Mouse (Mus musculus) heart, embryonic 16.5 days (tissue): ENCODE results near the gene Mttp. TPM values are rescaled to one million over a fixed set of nuclear protein-coding genes. Genes with fewer than 3 reads are reported as not detected.
A peak's percentile ranks its signal among the peaks of the same experiment; 100 is the strongest.

Source experiments
- ATAC-seq: fragments of 200-750 bp; cut with Nextera tagmentation; replicated peaks from 2 replicates; pipeline ENCODE4 v1.8.0; 2017; ENCODE audit warnings: moderate number of reproducible peaks; ENCODE audit not compliant: insufficient read depth, low FRiP score; ENCODE audit errors: extremely low read depth
- H3K27ac ChIP-seq: fragments of 300-500 bp; sonication (generic); 2 replicates; pipeline ENCODE4 v1.5.1; 2014; ENCODE audit warnings: mild to moderate bottlenecking, low read length, control low read depth, moderate library complexity
- H3K27me3 ChIP-seq: fragments of 300-500 bp; sonication (generic); 2 replicates; pipeline ENCODE4 v1.6.1; 2014; ENCODE audit warnings: low read length, mixed read lengths; ENCODE audit not compliant: control insufficient read depth, insufficient read depth
- H3K36me3 ChIP-seq: fragments of 300-500 bp; sonication (generic); 2 replicates; pipeline ENCODE4 v1.6.1; 2014; ENCODE audit not compliant: control insufficient read depth, insufficient read depth
- H3K4me1 ChIP-seq: fragments of 300-500 bp; sonication (generic); 2 replicates; pipeline ENCODE4 v1.6.1; 2014; ENCODE audit warnings: low read length, mixed read lengths; ENCODE audit not compliant: control insufficient read depth, insufficient read depth
- H3K4me2 ChIP-seq: fragments of 300-500 bp; sonication (generic); 2 replicates; pipeline ENCODE4 v1.6.1; 2014; ENCODE audit warnings: low read depth, mild to moderate bottlenecking, control low read depth, low read length
- H3K4me3 ChIP-seq: fragments of 300-500 bp; sonication (generic); 2 replicates; pipeline ENCODE4 v1.5.1; 2014; ENCODE audit warnings: mild to moderate bottlenecking, control low read depth, low read length
- H3K9ac ChIP-seq: fragments of 300-500 bp; sonication (generic); 2 replicates; pipeline ENCODE4 v1.6.1; 2014; ENCODE audit warnings: low read length, control low read depth
- H3K9me3 ChIP-seq: fragments of 300-500 bp; sonication (generic); replicated peaks from 2 replicates; pipeline ENCODE4 v1.6.1; 2016; ENCODE audit warnings: low read length; ENCODE audit not compliant: control insufficient read depth
- WGBS: fragments of 180-500 bp; shearing (Covaris S2); extraction: QIAGEN DNeasy Blood & Tissue Kit; methylation state at CpG from one replicate; pipeline ENCODE4 v1.1.7; 2014; 5-methylcytosine and 5-hydroxymethylcytosine counted together
- polyA plus RNA-seq: library from polyadenylated mRNA; unstranded; fragments of >200 nt; fragmentation: Nextera tagmentation; extraction: Ambion mirVana; gene quantifications from 2 replicates; pipeline ENCODE4 v1.2.1, GENCODE M21; 2015

The Mttp gene
- polyA plus RNA-seq, 1 experiment from 2014 or later, result 7.9 TPM

- Histone ChIP-seq H3K27me3 (no peaks in the 10 kb centered on the region), H3K9ac (peak within 1 kb of the TSS; percentile 86), H3K36me3 (no peaks in the 10 kb centered on the region), H3K4me2 (peak within 1 kb of the TSS; percentile 71), H3K9me3 (no peaks in the 10 kb centered on the region), H3K4me3 (peak within 1 kb of the TSS; percentile 54), H3K4me1 (peaks cover 22% of the 10 kb centered on the region), H3K27ac (peak within 1 kb of the TSS; percentile 98)
- ATAC-seq, result no peak
- 86% methylated on average over 12 of the region's 12 CpGs for WGBS
These were observed 77.5 kb downstream of the Mttp start, which contains the start of gene Gm5105 for GRCm38 (mm10) chr3:138067288-138067687. TSS of gene Gm5105 (minus strand) at chr3:138067388.

GRCm38 (mm10) chr3:138066348-138066856, 78.4 kb downstream of the Mttp start:
- H3K36me3 ChIP-seq, result no peaks in the 10 kb centered on the region
- H3K27me3 ChIP-seq, result no peaks in the 10 kb centered on the region
- H3K4me1 ChIP-seq, result peaks cover 22% of the 10 kb centered on the region
- H3K9ac ChIP-seq, result peak overlapping the region; percentile 86
- peak overlapping the region; percentile 54 for H3K4me3 ChIP-seq
- no peak; the same call in 1 of the 2 replicates for ATAC-seq
- H3K4me2 ChIP-seq, result peak overlapping the region; percentile 71
- no peaks in the 10 kb centered on the region for H3K9me3 ChIP-seq
- H3K27ac ChIP-seq, result peak overlapping the region; percentile 98
- WGBS, result 61% methylated on average over 20 of the region's 20 CpGs

GRCm38 (mm10) chr3:138065930-138066329, 78.8 kb downstream of the Mttp start:
- no peak for ATAC-seq
- no peaks in the 10 kb centered on the region for H3K9me3 ChIP-seq
- H3K36me3 ChIP-seq, result no peaks in the 10 kb centered on the region
- H3K9ac ChIP-seq, result peak overlapping the region; percentile 86
- peak overlapping the region; percentile 71 for H3K4me2 ChIP-seq
- WGBS, result 62% methylated on average over 16 of the region's 16 CpGs
- no peaks in the 10 kb centered on the region for H3K27me3 ChIP-seq
- peaks cover 22% of the 10 kb centered on the region for H3K4me1 ChIP-seq
- H3K4me3 ChIP-seq, result peak overlapping the region; percentile 54
- peak overlapping the region; percentile 98 for H3K27ac ChIP-seq

GRCm38 (mm10) chr3:138064732-138065645, 79.8 kb downstream of the Mttp start, which contains the start of gene 1110002E22Rik:
TSS of gene 1110002E22Rik (plus strand) at chr3:138065052.
- Histone ChIP-seq H3K9ac (peak within 1 kb of the TSS; percentile 86), H3K4me3 (peak within 1 kb of the TSS; percentile 54), H3K4me1 (peaks cover 26% of the 10 kb centered on the region), H3K27ac (peak within 1 kb of the TSS; percentile 98), H3K9me3 (no peaks in the 10 kb centered on the region), H3K36me3 (no peaks in the 10 kb centered on the region), H3K27me3 (no peaks in the 10 kb centered on the region), H3K4me2 (peak within 1 kb of the TSS; percentile 71)
- peak; percentile 11 for ATAC-seq
- 41% methylated on average over 33 of the region's 33 CpGs for WGBS

GRCm38 (mm10) chr3:138063731-138064329, 80.9 kb downstream of the Mttp start:
- H3K9me3 ChIP-seq, result no peaks in the 10 kb centered on the region
- no peak overlapping the region for H3K4me3 ChIP-seq
- H3K9ac ChIP-seq, result peak overlapping the region; percentile 86
- H3K27me3 ChIP-seq, result no peaks in the 10 kb centered on the region
- H3K4me2 ChIP-seq, result peak overlapping the region; percentile 40
- H3K27ac ChIP-seq, result peak overlapping the region; percentile 92
- 31% methylated on average over 14 of the region's 14 CpGs for WGBS
- ATAC-seq, result peak; percentile 60
- no peaks in the 10 kb centered on the region for H3K36me3 ChIP-seq
- peaks cover 31% of the 10 kb centered on the region for H3K4me1 ChIP-seq

- no peak for ATAC-seq
- Histone ChIP-seq H3K4me1 (peaks cover 31% of the 10 kb centered on the region), H3K27me3 (no peaks in the 10 kb centered on the region), H3K27ac (peak overlapping the region; percentile 92), H3K36me3 (no peaks in the 10 kb centered on the region), H3K9ac (no peak overlapping the region), H3K4me2 (no peak overlapping the region), H3K4me3 (no peak overlapping the region), H3K9me3 (no peaks in the 10 kb centered on the region)
- WGBS, result 68% methylated on average over 4 of the region's 4 CpGs
These were observed 82.1 kb downstream of the Mttp start for GRCm38 (mm10) chr3:138062673-138063072.

GRCm38 (mm10) chr3:138061205-138061911, 83.4 kb downstream of the Mttp start:
- no peaks in the 10 kb centered on the region for H3K27me3 ChIP-seq
- no peaks in the 10 kb centered on the region for H3K36me3 ChIP-seq
- no peaks in the 10 kb centered on the region for H3K9me3 ChIP-seq
- 72% methylated on average over 9 of the region's 9 CpGs for WGBS
- no peak overlapping the region for H3K4me2 ChIP-seq
- H3K4me3 ChIP-seq, result no peak overlapping the region
- H3K4me1 ChIP-seq, result peaks cover 38% of the 10 kb centered on the region
- H3K27ac ChIP-seq, result no peak overlapping the region
- ATAC-seq, result no peak
- no peak overlapping the region for H3K9ac ChIP-seq

- Histone ChIP-seq H3K4me2 (no peak overlapping the region), H3K27ac (peak overlapping the region; percentile 76), H3K27me3 (no peaks in the 10 kb centered on the region), H3K9me3 (no peaks in the 10 kb centered on the region), H3K4me1 (peaks cover 38% of the 10 kb centered on the region), H3K9ac (no peak overlapping the region), H3K36me3 (no peaks in the 10 kb centered on the region), H3K4me3 (no peak overlapping the region)
- peak; percentile 47; the same call in 1 of the 2 replicates for ATAC-seq
- 47% methylated on average over 7 of the region's 7 CpGs for WGBS
These were observed 84.3 kb downstream of the Mttp start for GRCm38 (mm10) chr3:138060429-138060828.
